Mouse (Mus musculus): Measurements from ENCODE around the gene Gemin4. TPM values are rescaled to one million over a fixed set of nuclear protein-coding genes. Genes with fewer than 3 reads are reported as not detected.
A peak's percentile ranks its signal among the peaks of the same experiment; 100 is the strongest.
"Not testable (repeated sequence)": the region's sequence is repeated elsewhere in the genome, so short reads cannot be mapped to it uniquely, and the experiment has no call there.

Gene Gemin4
- total RNA-seq, 2 experiments from 2014 or later: 6.5 to 8.2 TPM

GRCm38 (mm10) chr11:76216049-76216540 is 1.4 kb downstream of the Gemin4 start:
- no peak for DNase-seq

- no peak for DNase-seq
These were observed 2.5 kb downstream of the Gemin4 start for GRCm38 (mm10) chr11:76215011-76215410.

- no peak for DNase-seq
These were observed 3.6 kb downstream of the Gemin4 start for GRCm38 (mm10) chr11:76213841-76214240.

GRCm38 (mm10) chr11:76211595-76211994 is 5.9 kb downstream of the Gemin4 start:
- not testable (repeated sequence) for DNase-seq

GRCm38 (mm10) chr11:76210228-76210985 is 7.1 kb downstream of the Gemin4 start:
- no peak for DNase-seq

- no peak for DNase-seq
These were observed 10.7 kb downstream of the Gemin4 start for GRCm38 (mm10) chr11:76206793-76207192.

- peak; percentile 86 to 87 for DNase-seq
These were observed 15.4 kb downstream of the Gemin4 start for GRCm38 (mm10) chr11:76201761-76202674.

GRCm38 (mm10) chr11:76196977-76197469 is 20.4 kb downstream of the Gemin4 start:
- DNase-seq: no peak

- no peak for DNase-seq
These were observed 21.0 kb downstream of the Gemin4 start for GRCm38 (mm10) chr11:76196275-76196976.

- DNase-seq: no peak
These were observed 30.6 kb downstream of the Gemin4 start for GRCm38 (mm10) chr11:76186908-76187307.

- no peak for DNase-seq
These were observed 33.7 kb downstream of the Gemin4 start for GRCm38 (mm10) chr11:76183745-76184144.

- DNase-seq: no peak
These were observed 37.3 kb downstream of the Gemin4 start for GRCm38 (mm10) chr11:76180146-76180540.

- peak; percentile 89 to 91 for DNase-seq
These were observed 37.8 kb downstream of the Gemin4 start, which contains the start of the genes Vps53 and Fam57a for GRCm38 (mm10) chr11:76179495-76180145. TSS of gene Vps53 (minus strand) at chr11:76179647. TSS of gene Fam57a (plus strand) at chr11:76179671.

GRCm38 (mm10) chr11:76178726-76179494 is 38.6 kb downstream of the Gemin4 start:
- DNase-seq: peak; percentile 36 to 48

- DNase-seq: no peak
These were observed 47.3 kb downstream of the Gemin4 start for GRCm38 (mm10) chr11:76170207-76170606.

GRCm38 (mm10) chr11:76168976-76169375 is 48.5 kb downstream of the Gemin4 start:
- no peak for DNase-seq

GRCm38 (mm10) chr11:76167079-76167765 is 50.2 kb downstream of the Gemin4 start:
- DNase-seq: peak; percentile 56 to 73

GRCm38 (mm10) chr11:76166657-76167056 is 50.8 kb downstream of the Gemin4 start:
- DNase-seq: peak in 1 of 2 experiments; percentile 15

Measured in layer of hippocampus, postnatal 36 days (tissue).